Mouse (Mus musculus) lung, postnatal 0 days (tissue): ENCODE results near the gene Mthfd2l. TPM values are rescaled to one million over a fixed set of nuclear protein-coding genes. Genes with fewer than 3 reads are reported as not detected.

ENCODE experiments used
- ATAC-seq: fragments of 200-750 bp; cut with Nextera tagmentation; 2 replicates; pipeline ENCODE4 v1.8.0; 2017; ENCODE audit warnings: moderate library complexity
- DNase-seq: peaks from one replicate; pipeline ENCODE4 v3.0.0-alpha.2; 2016; ENCODE audit warnings: low spot score
- H3K27ac ChIP-seq: fragments of 300-500 bp; sonication (generic); 2 replicates; pipeline ENCODE4 v1.5.1; 2014; ENCODE audit warnings: antibody characterized with exemption, mild to moderate bottlenecking, low read length, mixed read lengths
- H3K27me3 ChIP-seq: fragments of 300-500 bp; sonication (generic); replicated peaks from 2 replicates; pipeline ENCODE4 v1.6.1; 2014; ENCODE audit warnings: low read length, mixed read lengths; ENCODE audit not compliant: insufficient read depth
- H3K36me3 ChIP-seq: fragments of 300-500 bp; sonication (generic); 2 replicates; pipeline ENCODE4 v1.6.1; 2014; ENCODE audit warnings: low read length, mixed read lengths; ENCODE audit not compliant: insufficient read depth
- H3K4me1 ChIP-seq: fragments of 300-500 bp; sonication (generic); 2 replicates; pipeline ENCODE4 v1.6.1; 2014; ENCODE audit warnings: antibody characterized with exemption, low read depth, low read length, mixed read lengths; ENCODE audit not compliant: insufficient read depth
- H3K4me2 ChIP-seq: fragments of 300-500 bp; sonication (generic); replicated peaks from 2 replicates; pipeline ENCODE4 v1.6.1; 2014; ENCODE audit warnings: low read depth, mild to moderate bottlenecking, low read length, moderate library complexity, mixed read lengths
- H3K4me3 ChIP-seq: fragments of 300-500 bp; sonication (generic); 2 replicates; pipeline ENCODE4 v1.5.1; 2014; ENCODE audit warnings: low read depth, low read length
- H3K9ac ChIP-seq: fragments of 300-500 bp; sonication (generic); replicated peaks from 2 replicates; pipeline ENCODE4 v1.6.1; 2014; ENCODE audit warnings: low read depth, mild to moderate bottlenecking
- H3K9me3 ChIP-seq: fragments of 300-500 bp; sonication (generic); 2 replicates; pipeline ENCODE4 v1.6.1; 2016; ENCODE audit warnings: low read length, mixed read lengths
- CTCF ChIP-seq: IDR thresholded peaks from 2 replicates; pipeline ENCODE4 v1.5.1; 2016; ENCODE audit warnings: antibody characterized with exemption, mild to moderate bottlenecking
- EP300 ChIP-seq: IDR thresholded peaks from 2 replicates; pipeline ENCODE4 v1.6.1; 2016; ENCODE audit warnings: antibody characterized with exemption, mild to moderate bottlenecking, control low read depth
- WGBS: fragments of 180-500 bp; shearing (Covaris S2); extraction: QIAGEN DNeasy Blood & Tissue Kit; methylation state at CpG from one replicate; pipeline ENCODE4 v1.1.7; 2014; 5-methylcytosine and 5-hydroxymethylcytosine counted together
- polyA plus RNA-seq: library from polyadenylated mRNA; unstranded; fragments of >200 nt; fragmentation: Nextera tagmentation; extraction: Ambion mirVana; gene quantifications from 2 replicates; pipeline ENCODE4 v1.2.1, GENCODE M21; 2015

Gene Mthfd2l
- polyA plus RNA-seq, 1 experiment from 2014 or later, result 41.0 TPM

DNA sequence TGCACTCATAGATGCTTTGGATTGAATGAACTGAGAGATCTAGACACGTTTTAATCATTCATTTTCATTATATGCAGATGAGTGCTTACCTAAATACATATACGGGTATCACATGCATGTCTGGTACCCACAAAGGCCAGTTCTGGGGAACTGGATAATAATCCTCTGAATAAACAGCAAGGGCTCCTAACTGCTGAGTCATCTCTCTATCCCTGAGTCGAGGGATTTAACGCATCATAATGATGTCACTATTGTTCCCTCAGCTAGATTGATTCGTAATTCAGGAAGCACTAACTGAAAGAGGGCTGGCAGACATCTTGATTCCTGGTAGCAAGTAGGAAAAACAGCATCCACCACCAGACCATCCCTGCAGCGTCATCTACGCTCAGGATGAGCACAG, 30.2 kb upstream of the Mthfd2l start:
- H3K4me3 ChIP-seq, result no peak overlapping the region
- no peaks in the 10 kb centered on the region for H3K36me3 ChIP-seq
- H3K9ac ChIP-seq, result no peak overlapping the region
- H3K27me3 ChIP-seq, result peaks cover 4% of the 10 kb centered on the region; the same call in 1 of the 2 replicates
- TF ChIP-seq CTCF (no peak), EP300 (no peak)
- H3K4me2 ChIP-seq, result no peak overlapping the region
- ATAC-seq (no peak), DNase-seq (no peak)
- H3K27ac ChIP-seq, result no peak overlapping the region
- H3K4me1 ChIP-seq, result peaks cover 9% of the 10 kb centered on the region; the same call in 1 of the 2 replicates
- WGBS, result 73% methylated on average over 7 of the region's 7 CpGs
- H3K9me3 ChIP-seq, result no peaks in the 10 kb centered on the region

GRCm38 (mm10) chr5:90902380-90903260, 28.3 kb upstream of the Mthfd2l start:
- Histone ChIP-seq H3K9me3 (no peaks in the 10 kb centered on the region), H3K9ac (no peak overlapping the region), H3K27me3 (peaks cover 4% of the 10 kb centered on the region; the same call in 1 of the 2 replicates), H3K4me3 (no peak overlapping the region), H3K27ac (no peak overlapping the region), H3K4me2 (peak overlapping the region; percentile 53), H3K4me1 (peaks cover 9% of the 10 kb centered on the region; the same call in 1 of the 2 replicates), H3K36me3 (no peaks in the 10 kb centered on the region)
- ATAC-seq (no peak), DNase-seq (peak; percentile 29)
- TF ChIP-seq CTCF (peak; percentile 54), EP300 (no peak)
- 10% methylated on average over 10 of the region's 10 CpGs for WGBS

DNA sequence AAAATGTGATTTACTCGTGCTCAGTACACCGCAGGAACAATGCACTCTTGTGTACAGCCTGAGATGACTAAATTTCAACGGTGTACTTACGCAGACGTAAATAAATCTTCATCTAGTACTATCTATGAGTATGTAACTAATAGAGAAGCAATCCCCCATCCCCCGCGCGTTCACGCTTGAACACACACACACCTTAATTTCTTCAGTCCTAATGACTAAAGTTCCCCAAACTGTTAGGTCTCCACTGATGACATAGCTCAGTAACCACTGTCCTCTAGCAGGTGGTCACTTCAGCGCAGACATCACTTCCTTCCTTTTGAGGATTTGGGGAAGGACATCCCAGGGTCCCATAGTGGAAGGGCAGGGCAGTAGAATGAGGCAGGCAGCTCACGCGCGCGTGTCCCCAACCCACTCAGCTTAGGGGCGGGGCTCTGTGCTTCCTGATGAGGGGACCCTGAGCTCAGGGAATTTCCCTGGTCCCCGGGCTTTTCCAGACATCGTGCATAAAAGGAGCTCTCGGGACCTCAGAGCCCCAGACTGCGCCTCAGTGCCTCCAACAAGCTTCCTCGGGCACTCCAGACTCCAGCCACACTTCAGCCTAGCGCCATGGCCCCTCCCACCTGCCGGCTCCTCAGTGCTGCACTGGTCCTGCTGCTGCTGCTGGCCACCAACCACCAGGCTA, 27.4 kb upstream of the Mthfd2l start, which contains the start of gene Cxcl2:
Gene Cxcl2, plus strand, starts transcription at position 533 of the 682 bp plus-strand sequence.
- TF ChIP-seq CTCF (no peak), EP300 (no peak)
- H3K27me3 ChIP-seq, result peaks cover 4% of the 10 kb centered on the region; the same call in 1 of the 2 replicates
- peak; percentile 71 for ATAC-seq
- no peak within 1 kb of the TSS for H3K9ac ChIP-seq
- no peak within 1 kb of the TSS for H3K27ac ChIP-seq
- DNase-seq, result peak; percentile 21
- H3K9me3 ChIP-seq, result no peaks in the 10 kb centered on the region
- no peaks in the 10 kb centered on the region for H3K36me3 ChIP-seq
- peak within 1 kb of the TSS; percentile 53 for H3K4me2 ChIP-seq
- peaks cover 5% of the 10 kb centered on the region; the same call in 1 of the 2 replicates for H3K4me1 ChIP-seq
- H3K4me3 ChIP-seq, result no peak within 1 kb of the TSS
- WGBS, result 6% methylated on average over 22 of the region's 22 CpGs

DNA sequence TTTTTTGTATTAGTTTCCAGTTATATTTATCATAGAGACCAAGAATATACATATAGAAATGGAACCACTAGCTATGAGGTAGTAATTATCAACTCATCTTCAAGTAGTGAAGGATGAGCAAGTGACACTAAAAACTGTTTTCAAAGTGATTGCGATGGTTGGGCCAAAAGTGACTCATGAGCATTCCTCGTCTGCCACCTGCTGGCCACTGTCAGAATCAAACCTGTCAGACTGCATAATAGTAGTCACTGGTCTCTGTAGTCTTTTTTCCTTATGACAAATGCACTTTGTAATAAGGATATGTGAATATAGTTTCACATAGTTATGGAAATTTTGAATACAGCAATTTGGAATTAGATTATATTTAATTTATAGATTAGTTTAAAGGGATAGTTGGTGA, 21.9 kb upstream of the Mthfd2l start:
- peak; percentile 82 for DNase-seq
- Histone ChIP-seq H3K27me3 (no peaks in the 10 kb centered on the region; the same call in 1 of the 2 replicates), H3K9me3 (no peaks in the 10 kb centered on the region), H3K36me3 (no peaks in the 10 kb centered on the region), H3K4me3 (no peak overlapping the region), H3K9ac (no peak overlapping the region), H3K27ac (no peak overlapping the region), H3K4me1 (no peaks in the 10 kb centered on the region), H3K4me2 (no peak overlapping the region)
- TF ChIP-seq CTCF, result peak; percentile 92
- no peak for TF ChIP-seq EP300
- peak; percentile 35 for ATAC-seq
- WGBS, result under 1% methylated on average over 2 of the region's 2 CpGs

DNA sequence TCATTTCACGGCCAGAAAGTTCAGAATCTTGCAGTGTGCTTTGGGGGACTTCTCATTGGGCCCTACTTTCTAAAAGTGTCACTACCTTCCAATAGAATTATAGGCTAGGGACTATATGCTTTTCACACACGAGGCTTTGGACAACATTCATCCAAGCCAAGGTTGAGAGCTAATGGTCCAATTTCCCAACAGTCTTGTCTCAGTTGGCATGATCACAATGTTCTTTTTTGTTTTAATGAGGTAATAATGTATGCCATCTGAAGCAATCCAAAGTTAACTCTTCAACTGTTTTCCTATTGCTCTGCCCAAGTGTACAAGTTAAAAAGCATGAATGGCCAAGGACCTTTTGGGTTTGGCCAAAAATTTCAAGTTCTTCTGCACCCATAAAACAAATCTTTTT, 11.4 kb upstream of the Mthfd2l start:
- Histone ChIP-seq H3K36me3 (no peaks in the 10 kb centered on the region), H3K27me3 (no peaks in the 10 kb centered on the region), H3K27ac (no peak overlapping the region), H3K9me3 (no peaks in the 10 kb centered on the region), H3K9ac (no peak overlapping the region), H3K4me2 (no peak overlapping the region), H3K4me3 (no peak overlapping the region), H3K4me1 (no peaks in the 10 kb centered on the region)
- DNase-seq (no peak), ATAC-seq (no peak)
- WGBS, result 69% methylated on average over 2 of the region's 2 CpGs
- no peak for TF ChIP-seq EP300
- no peak for TF ChIP-seq CTCF

DNA sequence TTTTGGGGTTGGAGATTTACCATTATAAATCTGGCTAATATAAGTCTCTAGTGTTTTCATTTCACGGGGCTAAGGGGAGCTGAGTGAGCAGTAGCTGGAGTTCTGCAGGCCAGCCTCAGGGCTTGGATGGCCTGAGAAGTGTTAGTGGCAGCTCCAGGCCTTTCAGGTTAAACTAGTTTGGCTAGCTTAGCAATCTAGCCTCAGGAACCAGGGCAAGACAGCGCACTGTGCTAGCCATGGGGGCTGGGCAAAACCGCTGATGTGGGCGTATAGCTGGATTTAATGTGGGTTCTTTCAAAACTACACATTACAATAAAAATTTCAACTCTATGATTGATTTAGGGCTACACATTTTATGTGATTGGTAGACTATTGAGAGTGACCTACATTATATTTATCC, 8.0 kb upstream of the Mthfd2l start:
- WGBS, result 75% methylated on average over 4 of the region's 4 CpGs
- DNase-seq, result no peak

More for the DNA sequence above, 8.0 kb upstream of the Mthfd2l start:
- H3K27ac ChIP-seq, result no peak overlapping the region
- H3K4me2 ChIP-seq, result no peak overlapping the region
- H3K9ac ChIP-seq, result no peak overlapping the region
- H3K4me3 ChIP-seq, result no peak overlapping the region
- H3K9me3 ChIP-seq, result no peaks in the 10 kb centered on the region
- no peak for ATAC-seq
- H3K4me1 ChIP-seq, result no peaks in the 10 kb centered on the region
- H3K27me3 ChIP-seq, result no peaks in the 10 kb centered on the region
- no peaks in the 10 kb centered on the region for H3K36me3 ChIP-seq
- TF ChIP-seq CTCF, result no peak
